Mouse (Mus musculus) hindbrain, embryonic 10.5 days (tissue): ENCODE measurements around the gene Kpna6. TPM values are rescaled to one million over a fixed set of nuclear protein-coding genes. Genes with fewer than 3 reads are reported as not detected.
A peak's percentile ranks its signal among the peaks of the same experiment; 100 is the strongest.

Source experiments
- DNase-seq: peaks from one replicate; pipeline ENCODE4 v3.0.0-alpha.2; 2017; ENCODE audit warnings: low spot score
- H3K27ac ChIP-seq: fragments of 300-500 bp; sonication (generic); 2 replicates; pipeline ENCODE4 v1.5.1; 2016; ENCODE audit warnings: mild to moderate bottlenecking, moderate library complexity
- H3K27me3 ChIP-seq: fragments of 300-500 bp; sonication (generic); 2 replicates; pipeline ENCODE4 v1.6.1; 2016; ENCODE audit warnings: mild to moderate bottlenecking; ENCODE audit not compliant: poor library complexity, insufficient read depth, severe bottlenecking
- H3K36me3 ChIP-seq: fragments of 300-500 bp; sonication (generic); 2 replicates; pipeline ENCODE4 v1.6.1; 2016; ENCODE audit warnings: mild to moderate bottlenecking, moderate library complexity
- H3K4me1 ChIP-seq: fragments of 300-500 bp; sonication (generic); replicated peaks from 2 replicates; pipeline ENCODE4 v1.6.1; 2016; ENCODE audit warnings: mild to moderate bottlenecking
- H3K4me3 ChIP-seq: fragments of 300-500 bp; sonication (generic); 2 replicates; pipeline ENCODE4 v1.5.1; 2016; ENCODE audit warnings: mild to moderate bottlenecking, moderate library complexity
- H3K9me3 ChIP-seq: fragments of 300-500 bp; sonication (generic); 2 replicates; pipeline ENCODE4 v1.6.1; 2016; ENCODE audit warnings: mild to moderate bottlenecking, moderate library complexity
- WGBS: fragments of 180-500 bp; shearing (Covaris S2); methylation state at CpG from one replicate; pipeline ENCODE4 v1.1.7; 2016; 5-methylcytosine and 5-hydroxymethylcytosine counted together
- polyA plus RNA-seq: library from polyadenylated mRNA; unstranded; fragments of >200 nt; fragmentation: Nextera tagmentation; extraction: Ambion mirVana; gene quantifications from 2 replicates; pipeline ENCODE4 v1.2.1, GENCODE M21; 2016

Gene Kpna6
- polyA plus RNA-seq, 1 experiment from 2014 or later, result 16.4 TPM

- Histone ChIP-seq H3K27ac (peak overlapping the region; percentile 19; the same call in 1 of the 2 replicates), H3K4me3 (0 out of 2 replicates have a peak overlapping the region, but pooled peaks have one; percentile 7), H3K9me3 (no peaks in the 10 kb centered on the region), H3K4me1 (no peaks in the 10 kb centered on the region), H3K36me3 (peaks cover 60% of the 10 kb centered on the region), H3K27me3 (no peaks in the 10 kb centered on the region)
- peak; percentile 86 for DNase-seq
- WGBS, result 42% methylated on average over 7 of the region's 7 CpGs
Measured at GRCm38 (mm10) chr4:129608426-129609025, 64.0 kb downstream of the Kpna6 start.

DNA sequence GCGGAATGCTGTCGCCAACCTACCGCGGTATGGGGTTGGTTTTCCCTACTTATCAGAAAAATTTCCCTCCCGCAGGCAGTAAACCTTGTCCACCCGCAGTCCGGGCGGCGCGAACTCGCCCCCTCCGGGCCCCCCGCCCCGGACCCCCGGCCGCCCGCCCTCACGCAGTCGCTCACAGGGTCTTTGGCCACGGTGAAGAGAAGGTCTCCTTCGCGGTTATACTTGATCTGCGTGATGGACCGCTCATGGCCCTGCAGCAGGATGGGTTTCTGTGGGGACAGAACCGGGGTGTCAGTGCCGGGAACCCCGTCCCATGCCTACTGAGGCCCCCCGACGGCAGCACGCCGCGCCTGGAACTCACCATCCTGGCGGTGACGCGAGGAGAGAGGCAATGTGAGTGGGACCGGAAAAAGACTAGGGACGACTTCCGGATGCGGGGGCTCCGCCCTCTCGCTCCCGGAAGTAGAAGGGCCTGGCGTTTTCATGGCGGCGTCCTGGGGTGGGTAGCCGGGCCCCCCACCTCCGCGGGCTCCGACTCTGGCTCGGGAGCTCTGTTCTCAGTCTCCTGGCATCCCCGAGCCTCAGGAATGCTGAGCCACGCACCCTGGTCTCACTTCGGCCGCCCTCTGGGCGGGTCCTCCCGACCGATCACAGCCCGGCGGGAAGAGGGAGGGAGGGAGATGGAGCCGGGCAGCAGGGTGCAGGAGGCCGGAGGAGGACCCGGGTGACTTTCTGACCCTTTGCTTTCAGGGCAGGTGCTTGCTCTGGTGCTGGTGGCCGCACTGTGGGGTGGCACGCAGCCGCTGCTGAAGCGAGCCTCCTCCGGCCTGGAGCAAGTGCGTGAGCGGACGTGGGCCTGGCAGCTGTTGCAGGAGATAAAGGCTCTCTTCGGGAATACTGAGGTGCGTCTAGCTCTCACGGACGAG lies 72.1 kb downstream of the Kpna6 start, which contains the start of the genes Eif3i and Tmem234:
TSS of gene Eif3i (minus strand) at position 416 of the 926 bp plus-strand sequence.
TSS of gene Tmem234 (plus strand) at position 436 of the 926 bp plus-strand sequence.
- peaks cover 74% of the 10 kb centered on the region for H3K36me3 ChIP-seq
- no peaks in the 10 kb centered on the region for H3K27me3 ChIP-seq
- peak within 1 kb of the TSS; percentile 96 for H3K27ac ChIP-seq
- no peaks in the 10 kb centered on the region for H3K9me3 ChIP-seq
- peak; percentile 89 for DNase-seq
- under 1% methylated on average over 74 of the region's 74 CpGs for WGBS
- peak within 1 kb of the TSS; percentile 100 for H3K4me3 ChIP-seq
- peaks cover 32% of the 10 kb centered on the region for H3K4me1 ChIP-seq

Other genes with a start within 250 kb of the Kpna6 start
- 1.8 and 2.1 TPM in 2 replicates for gene Zbtb8b, start 231.9 kb downstream of the Kpna6 start, polyA plus RNA-seq
- gene Bsdc1, start 211.2 kb downstream of the Kpna6 start, polyA plus RNA-seq, result 22.2 and 24.8 TPM in 2 replicates
- gene Tssk3, start 181.7 kb downstream of the Kpna6 start, polyA plus RNA-seq, result not detected in 2 replicates
- gene Fam229a, start 181.6 kb downstream of the Kpna6 start, polyA plus RNA-seq, result 0.41 TPM in 1 of 2 replicates, not detected in the other
- gene Marcksl1, start 159.2 kb downstream of the Kpna6 start, polyA plus RNA-seq, result 1,645 and 2,027 TPM in 2 replicates
- 241 and 286 TPM in 2 replicates for gene Hdac1, start 130.1 kb downstream of the Kpna6 start, polyA plus RNA-seq
- 6.5 and 6.6 TPM in 2 replicates for gene Lck, start 99.1 kb downstream of the Kpna6 start, polyA plus RNA-seq
- 0.46 and 1.0 TPM in 2 replicates for gene Fam167b, start 94.2 kb downstream of the Kpna6 start, polyA plus RNA-seq
- 268 and 293 TPM in 2 replicates for gene Eif3i, start 72.1 kb downstream of the Kpna6 start, polyA plus RNA-seq
- gene Tmem234, start 72.1 kb downstream of the Kpna6 start, polyA plus RNA-seq, result 226 and 229 TPM in 2 replicates
- gene Dcdc2b, start 58.5 kb downstream of the Kpna6 start, polyA plus RNA-seq, result 0.90 and 1.3 TPM in 2 replicates
- gene Iqcc, start 53.7 kb downstream of the Kpna6 start, polyA plus RNA-seq, result 27.7 and 29.1 TPM in 2 replicates
- 53.2 and 75.0 TPM in 2 replicates for gene Ccdc28b, start 48.8 kb downstream of the Kpna6 start, polyA plus RNA-seq
- gene Txlna, start 31.7 kb downstream of the Kpna6 start, polyA plus RNA-seq, result 90.1 and 108 TPM in 2 replicates
- 15.2 and 24.1 TPM in 2 replicates for gene Tmem39b, start 24.1 kb upstream of the Kpna6 start, polyA plus RNA-seq
- gene Khdrbs1, start 69.5 kb upstream of the Kpna6 start, polyA plus RNA-seq, result 160 and 168 TPM in 2 replicates
- gene Ptp4a2, start 138.5 kb upstream of the Kpna6 start, polyA plus RNA-seq, result 230 and 278 TPM in 2 replicates